Mouse (Mus musculus) A20 (cell line): ENCODE measurements around the gene Gosr1.

Source experiments
- DNase-seq: peaks from one replicate; pipeline ENCODE4 v3.0.0-alpha.2; 2011; ENCODE audit warnings: low read depth, low spot score

Gene Gosr1

GRCm38 (mm10) chr11:76763053-76763740 lies at the start of gene Gosr1:
Gosr1 (minus strand) TSS chr11:76763579.
- peak; percentile 95 for DNase-seq

- DNase-seq: peak; percentile 18
These were observed 47.5 kb upstream of the Gosr1 start for GRCm38 (mm10) chr11:76810706-76811495.

- DNase-seq: no peak
These were observed 46.1 kb upstream of the Gosr1 start for GRCm38 (mm10) chr11:76809450-76809849.

GRCm38 (mm10) chr11:76808550-76808949 lies 45.2 kb upstream of the Gosr1 start:
- no peak for DNase-seq

GRCm38 (mm10) chr11:76807007-76807679 lies 43.8 kb upstream of the Gosr1 start:
- peak; percentile 82 for DNase-seq

GRCm38 (mm10) chr11:76806026-76806425 lies 42.6 kb upstream of the Gosr1 start:
- peak; percentile 57 for DNase-seq

- DNase-seq: peak; percentile 37
These were observed 41.7 kb upstream of the Gosr1 start for GRCm38 (mm10) chr11:76805072-76805471.

- DNase-seq: no peak
These were observed 39.9 kb upstream of the Gosr1 start for GRCm38 (mm10) chr11:76803266-76803665.

- no peak for DNase-seq
These were observed 33.9 kb upstream of the Gosr1 start for GRCm38 (mm10) chr11:76797236-76797635.

GRCm38 (mm10) chr11:76795326-76795725 lies 31.9 kb upstream of the Gosr1 start:
- DNase-seq: no peak

GRCm38 (mm10) chr11:76791331-76791730 lies 28.0 kb upstream of the Gosr1 start:
- no peak for DNase-seq

- peak; percentile 65 for DNase-seq
These were observed 25.9 kb upstream of the Gosr1 start for GRCm38 (mm10) chr11:76789252-76789651.

GRCm38 (mm10) chr11:76775533-76775932 lies 12.2 kb upstream of the Gosr1 start:
- no peak for DNase-seq

GRCm38 (mm10) chr11:76773811-76774210 lies 10.4 kb upstream of the Gosr1 start:
- no peak for DNase-seq

- DNase-seq: no peak
These were observed 7.2 kb upstream of the Gosr1 start for GRCm38 (mm10) chr11:76770566-76770965.

- no peak for DNase-seq
These were observed 353 bp upstream of the Gosr1 start for GRCm38 (mm10) chr11:76763741-76764122.

- no peak for DNase-seq
These were observed 11.1 kb downstream of the Gosr1 start for GRCm38 (mm10) chr11:76752276-76752675.

- DNase-seq: no peak
These were observed 14.6 kb downstream of the Gosr1 start for GRCm38 (mm10) chr11:76748819-76749218.

GRCm38 (mm10) chr11:76745921-76746320 lies 17.5 kb downstream of the Gosr1 start:
- DNase-seq: no peak

GRCm38 (mm10) chr11:76744550-76744949 lies 18.8 kb downstream of the Gosr1 start:
- DNase-seq: no peak

- no peak for DNase-seq
These were observed 20.9 kb downstream of the Gosr1 start for GRCm38 (mm10) chr11:76742511-76742910.

- peak; percentile 42 for DNase-seq
These were observed 24.3 kb downstream of the Gosr1 start for GRCm38 (mm10) chr11:76739125-76739524.
